Comparison of ENCODE assay signal across 11 mouse cellular contexts in the genomic region with DNA sequence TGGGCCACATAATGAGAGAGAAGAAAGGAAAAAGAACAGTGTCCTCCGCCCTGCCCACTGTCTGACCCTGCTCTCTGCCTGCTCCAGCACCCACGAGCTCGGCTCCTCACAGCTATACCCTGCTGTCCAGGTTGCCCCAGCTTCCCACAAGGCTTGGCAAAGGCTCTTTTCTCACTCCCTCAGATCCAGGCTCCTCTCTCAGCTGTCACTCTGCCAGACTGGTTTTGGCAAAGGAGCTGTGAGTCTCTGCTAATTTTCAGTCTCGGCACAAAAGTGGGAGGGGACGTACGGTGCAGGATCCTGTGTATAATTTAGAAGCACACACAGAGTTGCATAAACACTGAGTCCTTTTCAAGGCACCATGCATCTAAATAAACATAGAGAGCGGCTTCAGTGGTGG. TPM values are rescaled to one million over a fixed set of nuclear protein-coding genes. Genes with fewer than 3 reads are reported as not detected.
DNase-seq lines count a peak whose midpoint lies in the region; ATAC-seq and TF ChIP-seq lines count a peak whose summit lies in the region.
"Had no signal": no experiment of that assay in that cellular context is flagged by ENCODE, and none has a peak within 500 bp of the region (broad histone marks: within the 10 kb centered on the region; RNA-seq: fewer than 3 reads in every experiment).

No protein-coding gene starts in this region.

- H3K27me3 ChIP-seq in cerebellum, adult 2 months (ENCODE audit: control insufficient read depth, insufficient read depth, low read length), result no peaks in the 10 kb centered on the region
- no peaks in the 10 kb centered on the region for H3K27me3 ChIP-seq in midbrain, embryonic 14.5 days (ENCODE audit: control insufficient read depth, insufficient read depth, low read length)
- no peaks in the 10 kb centered on the region for H3K27me3 ChIP-seq in midbrain, embryonic 13.5 days
- no peaks in the 10 kb centered on the region for H3K27me3 ChIP-seq in stomach, embryonic 16.5 days (ENCODE audit: control insufficient read depth, insufficient read depth, low read length)
- H3K27me3 ChIP-seq: embryonic facial prominence, embryonic 12.5 days; heart, embryonic 15.5 days had no signal

- DNase-seq in cerebellum, adult 2 months, result peak; percentile 48 to 62
- no peak for DNase-seq in cerebellum, adult 8-10 months
- peak; percentile 49 for DNase-seq in midbrain, embryonic 14.5 days
- peak; percentile 75 for DNase-seq in left cerebral cortex, adult 11 months (ENCODE audit: low spot score)
- DNase-seq in thymus, adult 18-20 months, result no peak
- DNase-seq in urinary bladder, postnatal 14 days (ENCODE audit: low spot score), result no peak
- DNase-seq: thymus, postnatal 4 days had no signal

- H3K4me2 ChIP-seq in midbrain, embryonic 14.5 days (ENCODE audit: low read length), result no peak overlapping the region
- no peak overlapping the region for H3K4me2 ChIP-seq in midbrain, embryonic 13.5 days (replicated peaks)
- H3K4me2 ChIP-seq in stomach, embryonic 16.5 days (ENCODE audit: low read depth, low read length), result no peak overlapping the region
- H3K4me2 ChIP-seq: embryonic facial prominence, embryonic 12.5 days; heart, embryonic 15.5 days had no signal

- TF ChIP-seq POLR2A in cerebellum, adult 2 months (IDR thresholded peaks at IDR 0.05; ENCODE audit: borderline replicate concordance, insufficient read depth, low read length), result no peak

- H3K27ac ChIP-seq in cerebellum, adult 2 months (ENCODE audit: insufficient read depth, low read length), result no peak overlapping the region
- no peak overlapping the region for H3K27ac ChIP-seq in midbrain, embryonic 14.5 days (replicated peaks; ENCODE audit: low read depth, low read length)
- no peak overlapping the region for H3K27ac ChIP-seq in midbrain, embryonic 13.5 days
- H3K27ac ChIP-seq in stomach, embryonic 16.5 days (ENCODE audit: low read length), result no peak overlapping the region
- H3K27ac ChIP-seq: embryonic facial prominence, embryonic 12.5 days; heart, embryonic 15.5 days had no signal

- no peak for TF ChIP-seq CTCF in cerebellum, adult 2 months (IDR thresholded peaks at IDR 0.05; ENCODE audit: borderline replicate concordance, insufficient read depth, low read depth, low read length)

- no peak overlapping the region for H3K9ac ChIP-seq in midbrain, embryonic 14.5 days (replicated peaks; ENCODE audit: low read length)
- no peak overlapping the region for H3K9ac ChIP-seq in midbrain, embryonic 13.5 days (replicated peaks)
- no peak overlapping the region for H3K9ac ChIP-seq in stomach, embryonic 16.5 days (ENCODE audit: low read length)
- H3K9ac ChIP-seq: embryonic facial prominence, embryonic 12.5 days; heart, embryonic 15.5 days had no signal

- H3K9me3 ChIP-seq in midbrain, embryonic 14.5 days (ENCODE audit: control insufficient read depth, low read length), result no peaks in the 10 kb centered on the region
- H3K9me3 ChIP-seq in midbrain, embryonic 13.5 days, result peaks cover 20% of the 10 kb centered on the region
- 0 out of 2 replicates have a peak, but pooled peaks cover 6% of the 10 kb centered on the region for H3K9me3 ChIP-seq in stomach, embryonic 16.5 days (replicated peaks; ENCODE audit: control insufficient read depth, low read length)

- WGBS in cerebellum, adult 2 months, result 17% methylated on average over 7 of the region's 7 CpGs
- WGBS in midbrain, embryonic 14.5 days, result 85% methylated on average over 7 of the region's 7 CpGs
- 88% methylated on average over 7 of the region's 7 CpGs for WGBS in midbrain, embryonic 13.5 days
- 64% methylated on average over 7 of the region's 7 CpGs for WGBS in stomach, embryonic 16.5 days

- no peaks in the 10 kb centered on the region for H3K36me3 ChIP-seq in midbrain, embryonic 14.5 days (ENCODE audit: control insufficient read depth, insufficient read depth, low read length)
- H3K36me3 ChIP-seq in midbrain, embryonic 13.5 days, result no peaks in the 10 kb centered on the region
- no peaks in the 10 kb centered on the region for H3K36me3 ChIP-seq in stomach, embryonic 16.5 days (ENCODE audit: control insufficient read depth, insufficient read depth, low read length)
- H3K36me3 ChIP-seq: embryonic facial prominence, embryonic 12.5 days; heart, embryonic 15.5 days had no signal

- no peak overlapping the region for H3K4me3 ChIP-seq in cerebellum, adult 2 months (replicated peaks; ENCODE audit: insufficient read depth, low read depth, low read length)
- H3K4me3 ChIP-seq in midbrain, embryonic 14.5 days (replicated peaks; ENCODE audit: low read depth, low read length), result no peak overlapping the region
- no peak overlapping the region for H3K4me3 ChIP-seq in midbrain, embryonic 13.5 days (replicated peaks)
- no peak overlapping the region for H3K4me3 ChIP-seq in stomach, embryonic 16.5 days (replicated peaks; ENCODE audit: low read length)
- H3K4me3 ChIP-seq: embryonic facial prominence, embryonic 12.5 days; heart, embryonic 15.5 days had no signal

- no peaks in the 10 kb centered on the region; the same call in 1 of the 2 replicates for H3K4me1 ChIP-seq in cerebellum, adult 2 months (ENCODE audit: control insufficient read depth, insufficient read depth, low read length)
- no peaks in the 10 kb centered on the region for H3K4me1 ChIP-seq in midbrain, embryonic 14.5 days (ENCODE audit: control insufficient read depth, insufficient read depth, low read length)
- H3K4me1 ChIP-seq in midbrain, embryonic 13.5 days (replicated peaks), result no peaks in the 10 kb centered on the region
- no peaks in the 10 kb centered on the region for H3K4me1 ChIP-seq in stomach, embryonic 16.5 days (ENCODE audit: control insufficient read depth, insufficient read depth, low read length)
- H3K4me1 ChIP-seq: embryonic facial prominence, embryonic 12.5 days; heart, embryonic 15.5 days had no signal

- no peak for ATAC-seq in midbrain, embryonic 14.5 days (ENCODE audit: low FRiP score, low TSS enrichment)
- ATAC-seq in midbrain, embryonic 13.5 days, result no peak
- peak; percentile 58; the same call in 1 of the 2 replicates for ATAC-seq in stomach, embryonic 16.5 days (ENCODE audit: insufficient read depth, low FRiP score)

RNA-seq across cellular contexts. Expression of gene Pla2g5, which starts 21.9 kb away (rescaled TPM):
- 2.0 and 4.7 TPM in 2 replicates for polyA plus RNA-seq in cerebellum, adult 2 months (2012; rRNA removed)
- 0.23 and 0.87 TPM in 2 replicates for polyA plus RNA-seq in midbrain, embryonic 14.5 days (2014; fragmentation: Nextera tagmentation; extraction: Ambion mirVana)
- 0.27 and 0.59 TPM in 2 replicates for polyA plus RNA-seq in midbrain, embryonic 13.5 days (2015; fragmentation: Nextera tagmentation; extraction: Ambion mirVana)
- polyA plus RNA-seq in stomach, embryonic 16.5 days (2015; fragmentation: Nextera tagmentation; extraction: Ambion mirVana), result 0.37 and 0.45 TPM in 2 replicates

RNA-seq across cellular contexts. Expression of gene Gm13030, which starts 32.4 kb away (rescaled TPM):
- not detected in 2 replicates for polyA plus RNA-seq in cerebellum, adult 2 months (2012; rRNA removed)
- not detected in 2 replicates for polyA plus RNA-seq in midbrain, embryonic 14.5 days (2014; fragmentation: Nextera tagmentation; extraction: Ambion mirVana)
- polyA plus RNA-seq in midbrain, embryonic 13.5 days (2015; fragmentation: Nextera tagmentation; extraction: Ambion mirVana), result not detected in 2 replicates
- polyA plus RNA-seq in stomach, embryonic 16.5 days (2015; fragmentation: Nextera tagmentation; extraction: Ambion mirVana), result not detected in 2 replicates
- polyA plus RNA-seq: embryonic facial prominence, embryonic 12.5 days; heart, embryonic 15.5 days had no signal

RNA-seq across cellular contexts. Expression of gene Pla2g2e, which starts 36.4 kb away (rescaled TPM):
- not detected in 2 replicates for polyA plus RNA-seq in cerebellum, adult 2 months (2012; rRNA removed)
- not detected in 2 replicates for polyA plus RNA-seq in midbrain, embryonic 14.5 days (2014; fragmentation: Nextera tagmentation; extraction: Ambion mirVana)
- polyA plus RNA-seq in midbrain, embryonic 13.5 days (2015; fragmentation: Nextera tagmentation; extraction: Ambion mirVana), result not detected in 2 replicates
- polyA plus RNA-seq in stomach, embryonic 16.5 days (2015; fragmentation: Nextera tagmentation; extraction: Ambion mirVana), result not detected in 2 replicates
- polyA plus RNA-seq: embryonic facial prominence, embryonic 12.5 days; heart, embryonic 15.5 days had no signal

Comparison
In these comparisons a context has a peak if more than half of its experiments do, and no peak if none do; other contexts are left out.
1. DNase-seq: peak in cerebellum, adult 2 months (2 of 2), midbrain, embryonic 14.5 days (single experiment) and left cerebral cortex, adult 11 months (single experiment); none in cerebellum, adult 8-10 months (single experiment), thymus, adult 18-20 months (0 of 2) and urinary bladder, postnatal 14 days (single experiment).